In the genomic region with DNA sequence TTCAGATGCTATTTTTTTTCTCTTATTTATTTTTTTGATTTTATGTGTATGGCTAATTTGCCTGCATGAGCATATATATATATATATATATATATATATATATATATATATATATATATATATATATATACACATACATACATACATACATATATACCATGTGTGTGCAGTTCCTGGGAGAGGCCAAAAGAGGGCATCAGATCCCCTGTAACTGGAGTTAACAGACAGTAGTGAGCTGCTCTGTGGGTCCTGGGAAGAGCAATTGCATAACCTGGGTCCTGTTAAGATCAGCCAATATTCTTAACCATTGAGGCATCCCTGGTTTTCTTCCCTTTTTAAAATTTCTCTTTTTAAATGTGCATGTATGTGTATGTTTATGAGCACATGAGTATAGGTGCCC, we compare ENCODE assay signal across 25 mouse cellular contexts. TPM values are rescaled to one million over a fixed set of nuclear protein-coding genes. Genes with fewer than 3 reads are reported as not detected.
DNase-seq lines count a peak whose midpoint lies in the region; ATAC-seq and TF ChIP-seq lines count a peak whose summit lies in the region.
"Had no signal": no experiment of that assay in that cellular context is flagged by ENCODE, and none has a peak within 500 bp of the region (broad histone marks: within the 10 kb centered on the region; RNA-seq: fewer than 3 reads in every experiment).

No protein-coding gene starts in this region.

- DNase-seq in layer of hippocampus, adult 2 months (ENCODE audit: low spot score in 2 of 2) = no peak
- DNase-seq in layer of hippocampus, postnatal 25 days (ENCODE audit: extremely low spot score in 1 of 2, low spot score in 1 of 2) = no peak
- peak; percentile 23 for DNase-seq in A20 (ENCODE audit: low read depth, low spot score)
- DNase-seq in R1 (ENCODE audit: low read depth, low spot score) = peak; percentile 62
- DNase-seq in urinary bladder, postnatal 4 days (ENCODE audit: low spot score in 2 of 2) = no peak
- no peak for DNase-seq in right cerebral cortex, adult 18-20 months
- no peak for DNase-seq in spleen, adult 12 weeks (ENCODE audit: low spot score)
- DNase-seq: adrenal gland, postnatal 10 days; adrenal gland, postnatal 36 days; cerebellum, adult 18-20 months; cerebellum, adult 9-10 months; cerebellum, postnatal 14 days; forebrain, postnatal 0 days; gastrocnemius, postnatal 25 days; heart, adult 2 months; heart, postnatal 14 days; heart, postnatal 4 days had no signal

- no peak overlapping the region for H3K4me3 ChIP-seq in layer of hippocampus, adult 2 months
- H3K4me3 ChIP-seq: forebrain, embryonic 10.5 days; heart, adult 2 months; heart, embryonic 10.5 days; heart, embryonic 13.5 days; hindbrain, embryonic 12.5 days; hindbrain, embryonic 15.5 days; intestine, embryonic 15.5 days had no signal

- ATAC-seq in megakaryocyte progenitor cell, adult 5-6 weeks (replicated peaks; ENCODE audit: poor library complexity) = peak; percentile 46
- ATAC-seq: forebrain, embryonic 14.5 days; forebrain, postnatal 0 days; intestine, embryonic 15.5 days had no signal

- H3K27ac ChIP-seq in layer of hippocampus, adult 2 months = no peak overlapping the region
- H3K27ac ChIP-seq: forebrain, embryonic 10.5 days; heart, adult 2 months; heart, embryonic 10.5 days; heart, embryonic 13.5 days; hindbrain, embryonic 12.5 days; hindbrain, embryonic 15.5 days; intestine, embryonic 15.5 days had no signal

- TF ChIP-seq CTCF in layer of hippocampus, adult 2 months (conservative IDR thresholded peaks at IDR 0.05) = peak; percentile 36

RNA-seq across cellular contexts. Expression of gene Lmln, which starts 8.6 kb away (rescaled TPM):
- 10 to 100 TPM; 11.5 to 16.8 TPM for total RNA-seq in layer of hippocampus, adult 2 months (2021)
- 10 to 100 TPM; 16.5 to 18.1 TPM for total RNA-seq in layer of hippocampus, postnatal 25 days (2021)
- total RNA-seq in megakaryocyte progenitor cell, adult 5-6 weeks (2015) = 1.4 and 2.0 TPM in 2 replicates
- total RNA-seq in megakaryocyte progenitor cell, adult 5-6 weeks (2017) = 2.4 and 4.6 TPM in 2 replicates

RNA-seq across cellular contexts. Expression of gene Rpl35a, which starts 14.7 kb away (rescaled TPM):
- total RNA-seq in layer of hippocampus, adult 2 months (2021) = 100 to 1,000 TPM; 323 to 325 TPM
- 100 to 1,000 TPM; 262 to 293 TPM for total RNA-seq in layer of hippocampus, postnatal 25 days (2021)
- total RNA-seq in megakaryocyte progenitor cell, adult 5-6 weeks (2015) = 2,569 and 2,723 TPM in 2 replicates
- 1,815 and 2,269 TPM in 2 replicates for total RNA-seq in megakaryocyte progenitor cell, adult 5-6 weeks (2017)

RNA-seq across cellular contexts. Expression of gene Iqcg, which starts 14.9 kb away (rescaled TPM):
- total RNA-seq in layer of hippocampus, adult 2 months (2021) = 1 to 10 TPM; 4.8 to 5.4 TPM
- total RNA-seq in layer of hippocampus, postnatal 25 days (2021) = 1 to 10 TPM; 3.3 to 4.0 TPM
- total RNA-seq in megakaryocyte progenitor cell, adult 5-6 weeks (2015) = 1.3 and 2.5 TPM in 2 replicates
- 2.5 and 6.6 TPM in 2 replicates for total RNA-seq in megakaryocyte progenitor cell, adult 5-6 weeks (2017)

Comparison
In these comparisons a context has a peak if more than half of its experiments do, and no peak if none do; other contexts are left out.
1. DNase-seq: peak in A20 (single experiment) and R1 (single experiment); none in layer of hippocampus, adult 2 months (0 of 2), layer of hippocampus, postnatal 25 days (0 of 2), urinary bladder, postnatal 4 days (0 of 2), right cerebral cortex, adult 18-20 months (single experiment) and spleen, adult 12 weeks (single experiment).
2. RNA of gene Rpl35a, which starts 14.7 kb away (total RNA-seq): 1,815 to 2,723 TPM in megakaryocyte progenitor cell, adult 5-6 weeks; 323 to 325 TPM in layer of hippocampus, adult 2 months and 262 to 293 TPM in layer of hippocampus, postnatal 25 days; every median in the first group is over 4 times any median in the second.